Mouse (Mus musculus): ENCODE data around the gene Strip1. TPM values are rescaled to one million over a fixed set of nuclear protein-coding genes. Genes with fewer than 3 reads are reported as not detected.

Strip1 gene
- polyA plus RNA-seq, 1 experiment from 2014 or later = 30.9 TPM

DNA sequence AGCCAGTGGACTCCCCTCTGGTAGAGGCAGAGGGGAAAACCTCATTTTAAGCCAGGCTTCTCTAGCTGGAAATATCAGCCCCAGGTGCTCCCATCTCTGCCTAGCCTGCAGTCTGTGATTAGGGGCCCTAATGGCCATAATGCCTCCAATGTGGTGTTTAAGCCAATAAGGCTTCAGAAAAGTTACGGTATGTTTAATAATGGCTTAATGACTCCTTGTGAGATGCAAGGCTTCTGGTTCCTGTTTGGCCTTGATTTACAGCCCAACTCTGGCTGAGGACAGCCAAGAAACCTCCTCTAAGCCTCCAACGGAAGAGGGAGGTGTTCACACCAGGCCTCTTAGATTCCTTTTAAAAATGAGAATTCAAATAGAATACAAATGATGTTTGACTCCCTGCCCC, 37.9 kb downstream of the Strip1 start:
- no peaks in the 10 kb centered on the region for H3K36me3 ChIP-seq
- H3K9ac ChIP-seq = no peak overlapping the region
- H3K4me3 ChIP-seq = no peak overlapping the region
- peaks cover 25% of the 10 kb centered on the region for H3K4me1 ChIP-seq (replicated peaks)
- no peak overlapping the region for H3K27ac ChIP-seq
- no peaks in the 10 kb centered on the region for H3K9me3 ChIP-seq (replicated peaks)
- 64% methylated on average over 2 of the region's 2 CpGs for WGBS
- no peak overlapping the region for H3K4me2 ChIP-seq
- peaks cover 95% of the 10 kb centered on the region for H3K27me3 ChIP-seq
- no peak for ATAC-seq (replicated peaks; ENCODE audit: insufficient number of reproducible peaks, insufficient read depth, low FRiP score, low read depth)

DNA sequence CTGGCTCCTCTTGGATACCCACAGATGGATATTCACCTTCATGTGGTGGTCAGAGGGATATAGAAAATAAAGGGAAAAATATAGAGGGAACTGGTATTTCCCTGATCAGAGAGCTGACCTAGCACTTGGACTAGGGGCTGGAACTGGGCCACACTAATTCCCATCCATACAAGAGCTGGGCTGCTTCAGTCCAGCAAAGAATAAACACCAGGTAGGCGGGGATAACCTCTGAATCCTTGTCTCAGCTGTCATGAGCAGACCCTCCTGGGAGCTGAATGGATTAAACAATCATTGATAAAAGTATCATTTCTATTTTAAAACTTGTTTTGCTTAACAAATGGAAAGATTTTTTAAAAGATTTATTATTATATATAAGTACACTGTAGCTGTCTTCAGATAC, 39.9 kb downstream of the Strip1 start:
- no peak for ATAC-seq (replicated peaks; ENCODE audit: insufficient number of reproducible peaks, insufficient read depth, low FRiP score, low read depth)
- Histone ChIP-seq H3K27me3 (peaks cover 96% of the 10 kb centered on the region), H3K9me3 (replicated peaks) (no peaks in the 10 kb centered on the region), H3K27ac (no peak overlapping the region), H3K4me2 (no peak overlapping the region), H3K9ac (no peak overlapping the region), H3K4me3 (no peak overlapping the region), H3K4me1 (replicated peaks) (peaks cover 21% of the 10 kb centered on the region), H3K36me3 (no peaks in the 10 kb centered on the region)
- 59% methylated on average over 1 of the region's 1 CpGs for WGBS

- no peaks in the 10 kb centered on the region for H3K36me3 ChIP-seq
- H3K27me3 ChIP-seq = peaks cover 95% of the 10 kb centered on the region
- no peak overlapping the region for H3K4me2 ChIP-seq
- H3K27ac ChIP-seq = no peak overlapping the region
- H3K9me3 ChIP-seq (replicated peaks) = no peaks in the 10 kb centered on the region
- ATAC-seq (replicated peaks; ENCODE audit: insufficient number of reproducible peaks, insufficient read depth, low FRiP score, low read depth) = no peak
- H3K9ac ChIP-seq = no peak overlapping the region
- H3K4me1 ChIP-seq (replicated peaks) = peaks cover 15% of the 10 kb centered on the region
- H3K4me3 ChIP-seq = no peak overlapping the region
- 50% methylated on average over 6 of the region's 6 CpGs for WGBS
Measured at GRCm38 (mm10) chr3:107586504-107586903, 45.0 kb downstream of the Strip1 start.

DNA sequence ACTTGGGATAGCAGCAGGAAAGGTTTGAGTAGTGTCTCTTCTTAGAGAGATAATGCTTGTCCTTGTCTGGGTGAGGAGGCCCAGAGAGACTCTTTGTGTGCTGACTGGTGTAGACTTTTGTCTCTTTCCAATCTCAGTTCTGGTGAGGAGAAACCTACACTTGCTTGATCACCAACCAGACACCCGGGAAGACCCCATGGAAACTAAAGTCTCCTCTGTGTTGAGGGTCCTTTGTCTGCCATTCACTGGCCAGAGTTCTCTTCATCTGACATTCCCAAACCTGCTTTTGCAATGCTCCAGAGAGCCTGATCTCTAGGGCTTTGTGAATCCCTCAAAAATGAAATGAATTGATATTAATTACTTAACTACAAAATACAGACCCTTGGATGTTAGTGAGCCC, 47.6 kb downstream of the Strip1 start:
- no peak for ATAC-seq (replicated peaks; ENCODE audit: insufficient number of reproducible peaks, insufficient read depth, low FRiP score, low read depth)
- peaks cover 96% of the 10 kb centered on the region for H3K27me3 ChIP-seq
- no peaks in the 10 kb centered on the region for H3K9me3 ChIP-seq (replicated peaks)
- 33% methylated on average over 1 of the region's 1 CpGs for WGBS
- no peaks in the 10 kb centered on the region for H3K36me3 ChIP-seq
- H3K9ac ChIP-seq = no peak overlapping the region
- no peak overlapping the region for H3K27ac ChIP-seq
- H3K4me3 ChIP-seq = no peak overlapping the region
- H3K4me2 ChIP-seq = no peak overlapping the region
- H3K4me1 ChIP-seq (replicated peaks) = peaks cover 15% of the 10 kb centered on the region

- Histone ChIP-seq H3K4me3 (peak overlapping the region; percentile 47), H3K27ac (no peak overlapping the region), H3K27me3 (peaks cover 96% of the 10 kb centered on the region), H3K4me2 (peak overlapping the region; percentile 81), H3K9ac (peak overlapping the region; percentile 29), H3K36me3 (no peaks in the 10 kb centered on the region), H3K9me3 (replicated peaks) (no peaks in the 10 kb centered on the region), H3K4me1 (replicated peaks) (peaks cover 15% of the 10 kb centered on the region)
- WGBS = 2% methylated on average over 65 of the region's 65 CpGs
- ATAC-seq (replicated peaks; ENCODE audit: insufficient number of reproducible peaks, insufficient read depth, low FRiP score, low read depth) = no peak
Measured at GRCm38 (mm10) chr3:107582875-107583767, 48.4 kb downstream of the Strip1 start.

GRCm38 (mm10) chr3:107582130-107582874, 49.2 kb downstream of the Strip1 start:
- H3K4me2 ChIP-seq = peak overlapping the region; percentile 81
- ATAC-seq (replicated peaks; ENCODE audit: insufficient number of reproducible peaks, insufficient read depth, low FRiP score, low read depth) = no peak
- H3K9ac ChIP-seq = peak overlapping the region; percentile 29; the same call in 1 of the 2 replicates
- no peak overlapping the region for H3K27ac ChIP-seq
- peak overlapping the region; percentile 47 for H3K4me3 ChIP-seq
- H3K36me3 ChIP-seq = no peaks in the 10 kb centered on the region
- peaks cover 15% of the 10 kb centered on the region for H3K4me1 ChIP-seq (replicated peaks)
- no peaks in the 10 kb centered on the region for H3K9me3 ChIP-seq (replicated peaks)
- WGBS = 4% methylated on average over 18 of the region's 18 CpGs
- peaks cover 89% of the 10 kb centered on the region for H3K27me3 ChIP-seq

- Histone ChIP-seq H3K9me3 (replicated peaks) (no peaks in the 10 kb centered on the region), H3K4me2 (no peak overlapping the region), H3K4me3 (no peak overlapping the region), H3K9ac (no peak overlapping the region), H3K36me3 (no peaks in the 10 kb centered on the region), H3K4me1 (replicated peaks) (peaks cover 12% of the 10 kb centered on the region), H3K27ac (no peak overlapping the region), H3K27me3 (peaks cover 79% of the 10 kb centered on the region)
- 18% methylated on average over 15 of the region's 15 CpGs for WGBS
- no peak for ATAC-seq (replicated peaks; ENCODE audit: insufficient number of reproducible peaks, insufficient read depth, low FRiP score, low read depth)
Measured at GRCm38 (mm10) chr3:107581103-107582010, 50.1 kb downstream of the Strip1 start.

DNA sequence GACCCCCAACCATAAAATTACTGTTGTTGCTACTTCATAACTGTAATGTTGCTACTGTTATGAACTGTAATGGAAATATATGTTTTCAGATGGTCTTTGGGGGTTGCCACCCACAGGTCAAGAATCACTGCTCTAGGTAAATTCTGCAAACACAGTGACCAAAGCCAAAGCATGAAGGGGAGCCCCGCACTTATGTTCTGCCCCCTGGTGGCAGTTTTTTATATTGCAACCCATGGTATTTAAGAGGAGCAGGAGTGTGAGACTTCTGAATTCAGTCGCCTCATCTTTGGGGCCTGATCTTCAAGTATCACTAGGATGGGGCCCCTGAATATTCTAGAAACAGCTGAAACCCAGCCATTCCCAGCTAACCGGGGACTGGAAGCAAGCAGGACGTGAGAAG, 52.0 kb downstream of the Strip1 start:
- Histone ChIP-seq H3K9me3 (replicated peaks) (no peaks in the 10 kb centered on the region), H3K27ac (no peak overlapping the region), H3K9ac (no peak overlapping the region), H3K27me3 (peaks cover 60% of the 10 kb centered on the region), H3K4me2 (no peak overlapping the region), H3K4me3 (no peak overlapping the region), H3K4me1 (replicated peaks) (peaks cover 12% of the 10 kb centered on the region), H3K36me3 (no peaks in the 10 kb centered on the region)
- 7% methylated on average over 4 of the region's 4 CpGs for WGBS
- ATAC-seq (replicated peaks; ENCODE audit: insufficient number of reproducible peaks, insufficient read depth, low FRiP score, low read depth) = no peak

- ATAC-seq (replicated peaks; ENCODE audit: insufficient number of reproducible peaks, insufficient read depth, low FRiP score, low read depth) = no peak
- H3K4me2 ChIP-seq = no peak overlapping the region
- no peaks in the 10 kb centered on the region for H3K36me3 ChIP-seq
- no peak overlapping the region for H3K4me3 ChIP-seq
- no peaks in the 10 kb centered on the region for H3K9me3 ChIP-seq (replicated peaks)
- H3K27ac ChIP-seq = no peak overlapping the region
- WGBS = 38% methylated on average over 3 of the region's 3 CpGs
- peaks cover 6% of the 10 kb centered on the region for H3K4me1 ChIP-seq (replicated peaks)
- peaks cover 44% of the 10 kb centered on the region for H3K27me3 ChIP-seq
- no peak overlapping the region for H3K9ac ChIP-seq
Measured at GRCm38 (mm10) chr3:107577810-107578390, 53.6 kb downstream of the Strip1 start.

- Histone ChIP-seq H3K36me3 (no peaks in the 10 kb centered on the region), H3K9me3 (replicated peaks) (no peaks in the 10 kb centered on the region), H3K4me2 (no peak overlapping the region), H3K27me3 (peaks cover 35% of the 10 kb centered on the region), H3K4me1 (replicated peaks) (no peaks in the 10 kb centered on the region), H3K9ac (no peak overlapping the region), H3K4me3 (no peak overlapping the region), H3K27ac (no peak overlapping the region)
- ATAC-seq (replicated peaks; ENCODE audit: insufficient number of reproducible peaks, insufficient read depth, low FRiP score, low read depth) = no peak
- WGBS = 80% methylated on average over 3 of the region's 3 CpGs
Measured at GRCm38 (mm10) chr3:107576807-107577206, 54.7 kb downstream of the Strip1 start.
